In the genomic region with DNA sequence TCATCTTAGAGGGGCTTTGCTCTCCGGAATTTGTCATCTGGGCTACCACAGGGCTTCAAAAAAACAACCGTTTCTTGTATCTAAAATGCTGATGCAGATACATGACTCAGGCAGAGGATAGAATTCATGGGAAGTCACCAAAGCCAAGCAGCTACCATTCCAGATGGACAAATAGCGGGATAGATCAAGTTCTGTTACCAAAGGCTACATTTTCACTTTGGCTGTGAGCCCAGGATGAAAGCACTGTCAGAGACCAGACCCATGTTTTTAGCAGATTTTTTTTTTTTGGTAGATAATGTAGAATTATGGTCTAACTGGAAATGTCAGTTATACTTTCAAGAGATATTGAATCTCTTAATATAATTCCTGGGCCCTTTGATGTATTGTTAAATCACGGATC, we compare ENCODE assay signal across 32 mouse cellular contexts. TPM values are rescaled to one million over a fixed set of nuclear protein-coding genes. Genes with fewer than 3 reads are reported as not detected.
DNase-seq lines count a peak whose midpoint lies in the region; ATAC-seq and TF ChIP-seq lines count a peak whose summit lies in the region.
"Had no signal": no experiment of that assay in that cellular context is flagged by ENCODE, and none has a peak within 500 bp of the region (broad histone marks: within the 10 kb centered on the region; RNA-seq: fewer than 3 reads in every experiment).

No protein-coding gene starts in this region.

- TF ChIP-seq POLR2A in lung, adult 2 months (IDR thresholded peaks at IDR 0.05; ENCODE audit: borderline replicate concordance, extremely low read depth, low read depth, low read length), result no peak
- no peak for TF ChIP-seq POLR2A in brain, embryonic 14.5 days (IDR thresholded peaks at IDR 0.05; ENCODE audit: borderline replicate concordance, extremely low read depth, insufficient read depth, insufficient read length, poor library complexity, severe bottlenecking)

- H3K9me3 ChIP-seq in lung, embryonic 14.5 days (ENCODE audit: low read depth, low read length), result no peaks in the 10 kb centered on the region
- H3K9me3 ChIP-seq: embryonic facial prominence, embryonic 15.5 days; G1E; heart, embryonic 15.5 days; limb, embryonic 10.5 days; limb, embryonic 15.5 days; liver, embryonic 13.5 days had no signal

- no peak for ATAC-seq in lung, embryonic 14.5 days (ENCODE audit: insufficient read depth)
- no peak for ATAC-seq in inflammation-experienced regulatory T-cells, adult 6 months
- ATAC-seq: forebrain, embryonic 14.5 days; intestine, postnatal 0 days; Patski had no signal

- H3K4me1 ChIP-seq in lung, embryonic 14.5 days (ENCODE audit: insufficient read depth), result no peaks in the 10 kb centered on the region
- H3K4me1 ChIP-seq in lung, adult 2 months (ENCODE audit: control insufficient read depth, insufficient read depth, low read length), result no peaks in the 10 kb centered on the region
- H3K4me1 ChIP-seq: embryonic facial prominence, embryonic 15.5 days; heart, embryonic 15.5 days; liver, embryonic 13.5 days had no signal

- peak overlapping the region; percentile 51 for H3K27ac ChIP-seq in gastrocnemius, adult 2 months
- H3K27ac ChIP-seq in lung, embryonic 14.5 days (ENCODE audit: low read depth), result no peak overlapping the region
- H3K27ac ChIP-seq: embryonic facial prominence, embryonic 15.5 days; heart, embryonic 15.5 days; left cerebral cortex, adult 2 months; limb, embryonic 10.5 days; limb, embryonic 15.5 days; liver, embryonic 13.5 days had no signal

- TF ChIP-seq CTCF in gastrocnemius, adult 2 months (IDR thresholded peaks at IDR 0.05), result no peak
- no peak for TF ChIP-seq CTCF in lung, embryonic 14.5 days (IDR thresholded peaks at IDR 0.05; ENCODE audit: low read depth)
- TF ChIP-seq CTCF in lung, adult 2 months (IDR thresholded peaks at IDR 0.05; ENCODE audit: insufficient read depth, low read length), result no peak
- no peak for TF ChIP-seq CTCF in brain, embryonic 14.5 days (IDR thresholded peaks at IDR 0.05; ENCODE audit: borderline replicate concordance, extremely low read depth, insufficient read depth, insufficient read length)

- H3K4me3 ChIP-seq in gastrocnemius, adult 2 months, result no peak overlapping the region
- no peak overlapping the region for H3K4me3 ChIP-seq in lung, embryonic 14.5 days (ENCODE audit: low read depth, low read length)
- no peak overlapping the region for H3K4me3 ChIP-seq in lung, adult 2 months (replicated peaks; ENCODE audit: extremely low read depth, low read depth, low read length)
- H3K4me3 ChIP-seq: embryonic facial prominence, embryonic 15.5 days; heart, embryonic 15.5 days; left cerebral cortex, adult 2 months; limb, embryonic 10.5 days; limb, embryonic 15.5 days; liver, embryonic 13.5 days had no signal

- H3K36me3 ChIP-seq in lung, embryonic 14.5 days (ENCODE audit: insufficient read depth), result no peaks in the 10 kb centered on the region
- H3K36me3 ChIP-seq: embryonic facial prominence, embryonic 15.5 days; G1E; heart, embryonic 15.5 days; limb, embryonic 10.5 days; limb, embryonic 15.5 days; liver, embryonic 13.5 days had no signal

- no peak for DNase-seq in gastrocnemius, adult 2 months
- DNase-seq in gastrocnemius, postnatal 10 days, result no peak
- DNase-seq in lung, embryonic 14.5 days, result peak; percentile 77
- no peak for DNase-seq in lung, adult 2 months
- DNase-seq in brain, embryonic 14.5 days (ENCODE audit: low read depth), result peak; percentile 40
- DNase-seq in cerebellum, postnatal 14 days, result peak; percentile 66 to 67
- DNase-seq in testis, postnatal 10 days (ENCODE audit: low spot score), result no peak
- DNase-seq: adrenal gland, postnatal 14 days; gastrocnemius, postnatal 36 days; kidney, adult 9 months; kidney, postnatal 14 days; layer of hippocampus, adult 9-11 months; liver, embryonic 13.5 days; lung, adult 18-20 months; lung, postnatal 14 days; midbrain, embryonic 14.5 days; right cerebral cortex, postnatal 14 days; thymus, postnatal 14 days had no signal

- intact Hi-C loops in gastrocnemius, adult 2 months (cut with DNase I), result no loop called here

- H3K4me2 ChIP-seq in lung, embryonic 14.5 days, result no peak overlapping the region
- H3K4me2 ChIP-seq: embryonic facial prominence, embryonic 15.5 days; heart, embryonic 15.5 days; limb, embryonic 15.5 days; liver, embryonic 13.5 days had no signal

- WGBS in lung, embryonic 14.5 days, result 52% methylated on average over 4 of the region's 4 CpGs
- WGBS in lung, adult 2 months, result 73% methylated on average over 4 of the region's 4 CpGs

- H3K27me3 ChIP-seq in lung, embryonic 14.5 days (ENCODE audit: insufficient read depth, low read length), result no peaks in the 10 kb centered on the region
- H3K27me3 ChIP-seq: embryonic facial prominence, embryonic 15.5 days; limb, embryonic 15.5 days had no signal

- no peak overlapping the region for H3K9ac ChIP-seq in lung, embryonic 14.5 days
- H3K9ac ChIP-seq: embryonic facial prominence, embryonic 15.5 days; heart, embryonic 15.5 days; limb, embryonic 15.5 days; liver, embryonic 13.5 days had no signal

RNA-seq across cellular contexts. Expression of gene Siah3, which starts 7.4 kb away (rescaled TPM):
- not detected for total RNA-seq in gastrocnemius, adult 2 months (2021)
- total RNA-seq in gastrocnemius, postnatal 10 days (2021), result under 1 TPM; 0.63 to 0.81 TPM
- 0.07 TPM in 1 of 2 replicates, not detected in the other for polyA plus RNA-seq in lung, embryonic 14.5 days (2014; fragmentation: Nextera tagmentation; extraction: Ambion mirVana)
- 0.04 TPM in 1 of 2 replicates, not detected in the other for polyA plus RNA-seq in lung, adult 2 months (2012; rRNA removed)
- polyA plus RNA-seq in brain, embryonic 14.5 days (2012; rRNA removed), result 7.0 and 8.6 TPM in 2 replicates
- polyA plus RNA-seq in inflammation-experienced regulatory T-cells, adult 6 months (2017; shearing (Covaris generic)), result under 1 TPM; 0.15 to 0.69 (median 0.56) TPM
- total RNA-seq: gastrocnemius, postnatal 36 days; heart, adult 8-10 months; heart, postnatal 25 days; monocyte, adult 5-6 weeks had no signal
- polyA plus RNA-seq: G1E; intestine, postnatal 0 days; limb, embryonic 10.5 days; Patski; testis, adult 2 months had no signal

Comparison
In these comparisons a context has a peak if more than half of its experiments do, and no peak if none do; other contexts are left out.
1. DNase-seq: peak in lung, embryonic 14.5 days (single experiment), brain, embryonic 14.5 days (single experiment) and cerebellum, postnatal 14 days (2 of 2); none in gastrocnemius, adult 2 months (single experiment), gastrocnemius, postnatal 10 days (single experiment), lung, adult 2 months (single experiment) and testis, postnatal 10 days (single experiment).